Mouse (Mus musculus) adrenal gland (tissue): ENCODE measurements at regions not wholly inside any gene's neighbourhood (a gene's known extent, or its start where the extent isn't known, plus 50 kb on each side); places are given as distances from the start of the nearest gene placed in this dataset.

Experiments
- intact Hi-C: fragments of 180-260 bp; cut with DNase I; formaldehyde crosslinking; loops from one replicate; pipeline ENCODE4 v1.15.1; 2025

GRCm38 (mm10) chr9:61257488-61257887 lies 114.7 kb upstream of the Tle3 start:
- intact Hi-C loops: no loop called here

GRCm38 (mm10) chr9:61258100-61258499 lies 114.1 kb upstream of the Tle3 start:
- intact Hi-C loops: no loop called here

- intact Hi-C loops: no loop called here
Measured at GRCm38 (mm10) chr9:61259421-61260174, 112.6 kb upstream of the Tle3 start.

- intact Hi-C loops: no loop called here
Measured at GRCm38 (mm10) chr9:61261263-61261662, 110.9 kb upstream of the Tle3 start.

- intact Hi-C loops: no loop called here
Measured at GRCm38 (mm10) chr9:61261739-61262333, 110.3 kb upstream of the Tle3 start.

GRCm38 (mm10) chr9:61263335-61263734 lies 108.8 kb upstream of the Tle3 start:
- intact Hi-C loops: no loop called here

- intact Hi-C loops: no loop called here
Measured at GRCm38 (mm10) chr9:61265466-61265865, 106.7 kb upstream of the Tle3 start.

- intact Hi-C loops: no loop called here
Measured at GRCm38 (mm10) chr9:61266992-61267391, 105.2 kb upstream of the Tle3 start.

GRCm38 (mm10) chr9:61267541-61267940 lies 104.6 kb upstream of the Tle3 start:
- intact Hi-C loops: no loop called here

GRCm38 (mm10) chr9:61268162-61268561 lies 104.0 kb upstream of the Tle3 start:
- intact Hi-C loops: no loop called here

GRCm38 (mm10) chr9:61268681-61269080 lies 103.5 kb upstream of the Tle3 start:
- intact Hi-C loops: no loop called here

- intact Hi-C loops: no loop called here
Measured at GRCm38 (mm10) chr9:61269151-61269870, 102.9 kb upstream of the Tle3 start.

- intact Hi-C loops: no loop called here
Measured at GRCm38 (mm10) chr9:61271243-61271642, 100.9 kb upstream of the Tle3 start.

- intact Hi-C loops: no loop called here
Measured at GRCm38 (mm10) chr9:61271769-61272352, 100.3 kb upstream of the Tle3 start.

GRCm38 (mm10) chr9:61274020-61274419 lies 98.1 kb upstream of the Tle3 start:
- intact Hi-C loops: no loop called here

GRCm38 (mm10) chr9:61277369-61278215 lies 94.6 kb upstream of the Tle3 start:
- intact Hi-C loops: no loop called here

GRCm38 (mm10) chr9:61278216-61278758 lies 93.9 kb upstream of the Tle3 start:
- intact Hi-C loops: no loop called here

GRCm38 (mm10) chr9:61279044-61279543 lies 93.1 kb upstream of the Tle3 start:
- intact Hi-C loops: no loop called here

- intact Hi-C loops: no loop called here
Measured at GRCm38 (mm10) chr9:61280856-61281582, 91.1 kb upstream of the Tle3 start.

GRCm38 (mm10) chr9:61283311-61283710 lies 88.9 kb upstream of the Tle3 start:
- intact Hi-C loops: no loop called here
